Mouse (Mus musculus) CH12F3 (cell line): Measurements from ENCODE around the gene Pelp1.

Source experiments
- in situ Hi-C: fragments of 300-500 bp; cut with MboI; formaldehyde crosslinking; loops from 2 replicates; pipeline ENCODE4 v1.14.3; 2020; ENCODE audit warnings: low sequenced_read_pairs

The Pelp1 gene

DNA sequence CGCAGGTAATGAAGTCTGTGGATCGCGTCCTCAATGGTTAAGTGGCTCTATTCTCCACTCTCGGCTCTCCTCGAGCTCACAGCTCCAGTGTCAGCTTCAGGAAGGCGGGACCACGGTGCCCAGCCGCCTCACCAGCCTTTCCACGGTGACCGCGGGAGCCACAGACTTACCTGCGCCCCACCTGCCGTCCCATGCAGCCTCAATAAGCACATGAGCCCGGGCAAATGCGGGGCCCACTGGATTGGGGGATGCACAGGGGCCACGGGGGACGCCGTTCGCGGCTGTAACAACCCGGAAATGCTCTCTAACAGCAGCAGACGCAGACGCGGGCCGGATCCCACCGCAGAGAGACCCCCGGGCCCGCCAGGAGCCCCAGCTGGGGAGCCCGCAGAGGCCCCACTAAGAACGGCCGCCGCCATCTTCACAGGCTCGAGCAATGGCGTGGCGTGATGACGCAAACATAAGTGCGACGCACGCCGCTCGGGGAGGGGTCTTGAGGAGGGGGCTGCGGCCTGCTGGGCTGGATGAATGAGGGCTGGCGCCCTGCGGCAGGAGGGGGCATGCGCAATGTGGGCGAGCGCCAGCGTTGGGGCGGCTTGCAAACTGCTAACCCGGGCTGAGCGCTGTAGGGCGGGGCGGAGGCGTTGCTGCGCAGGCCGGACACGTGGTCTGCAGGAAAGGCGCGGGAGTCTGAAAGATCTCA lies at the start of gene Pelp1:
TSS of gene Pelp1 (minus strand) at position 438 of the 703 bp plus-strand sequence.
- in situ Hi-C loops: loop anchor here (10.0 kb wide), 1 partner anchor 195 kb away; no protein-coding TSS in a partner anchor

DNA sequence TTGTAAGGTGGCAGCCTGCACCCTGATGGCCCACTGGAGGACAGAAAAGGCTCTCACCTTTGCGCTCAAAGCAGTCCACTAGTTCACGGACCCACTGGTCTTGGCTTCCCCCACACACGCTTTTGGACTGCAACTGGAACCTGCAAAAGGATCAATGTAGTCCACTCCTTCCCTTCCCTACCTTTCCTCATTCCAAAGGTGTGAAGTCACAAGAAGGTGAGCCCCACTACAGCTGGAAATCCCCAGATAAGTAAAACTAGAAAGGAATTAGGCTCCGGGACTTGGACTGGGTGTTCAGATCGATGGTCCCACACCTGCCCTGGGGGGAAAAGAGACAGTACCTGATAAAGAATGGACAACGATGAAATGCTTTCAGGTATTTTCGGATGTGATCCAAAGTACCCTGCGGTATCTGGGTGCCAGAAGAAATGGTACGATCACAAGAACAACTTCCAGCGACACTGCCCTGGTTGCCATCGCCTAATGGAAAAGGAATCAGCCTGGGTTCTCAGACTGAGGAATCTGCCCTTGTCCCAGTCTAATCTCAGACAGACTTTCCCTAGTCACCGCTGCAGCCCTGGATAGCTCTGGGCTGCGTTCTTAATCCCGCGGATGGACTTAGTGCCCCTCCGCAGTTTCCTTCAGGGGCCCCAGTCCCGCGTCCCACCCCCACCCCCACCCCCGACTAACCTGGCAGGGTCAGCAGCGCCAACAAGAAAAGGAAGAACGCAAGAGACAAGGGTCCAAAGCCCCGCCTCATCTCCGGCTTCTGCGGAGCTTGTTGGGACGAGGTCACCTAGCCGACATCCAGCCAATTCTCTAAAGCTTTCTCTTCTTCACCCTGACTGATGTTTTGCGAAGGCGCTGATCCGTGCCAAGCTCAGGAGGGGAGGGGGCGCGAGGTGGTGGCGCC lies 49.1 kb upstream of the Pelp1 start, which contains the start of gene Zmynd15:
TSS of gene Zmynd15 (plus strand) at position 746 of the 913 bp plus-strand sequence.
- in situ Hi-C loops: no loop called here

DNA sequence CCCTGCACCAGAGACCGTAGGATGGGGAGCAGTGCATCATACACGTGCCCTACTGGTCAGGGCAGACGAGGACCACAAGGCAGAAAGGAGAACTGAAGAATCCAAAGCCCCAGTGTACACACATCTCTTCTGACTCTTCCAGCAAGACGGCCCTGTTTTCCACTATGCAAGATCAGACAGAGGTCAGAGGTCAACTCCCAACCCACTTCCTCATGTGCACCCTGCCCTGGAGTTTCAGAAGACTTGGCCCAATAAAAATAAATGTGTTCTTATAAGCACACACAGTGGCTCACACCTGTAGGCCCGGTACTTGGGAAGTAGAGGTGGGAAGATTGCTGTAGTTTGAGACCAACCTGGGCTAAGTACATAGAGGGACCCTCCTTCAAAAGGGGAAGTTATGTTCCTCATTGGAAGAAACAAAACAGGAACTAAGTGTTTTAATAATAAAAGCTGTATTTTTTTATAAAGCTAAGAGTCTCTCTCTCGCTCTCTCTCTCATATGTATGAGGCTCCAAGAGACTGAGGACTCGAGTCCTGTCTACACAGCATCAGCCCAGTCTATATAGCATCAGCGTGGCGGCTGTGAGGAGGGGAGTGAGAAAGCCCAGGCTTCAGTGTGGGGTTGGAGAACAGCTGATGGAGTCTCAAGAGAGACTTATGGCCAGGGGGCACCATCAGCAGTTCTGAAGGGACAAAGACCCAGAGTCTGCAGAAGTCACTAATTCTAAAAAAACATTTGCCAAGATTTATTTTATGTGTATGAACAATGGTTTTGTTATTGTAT lies 43.6 kb upstream of the Pelp1 start:
- in situ Hi-C loops: no loop called here

DNA sequence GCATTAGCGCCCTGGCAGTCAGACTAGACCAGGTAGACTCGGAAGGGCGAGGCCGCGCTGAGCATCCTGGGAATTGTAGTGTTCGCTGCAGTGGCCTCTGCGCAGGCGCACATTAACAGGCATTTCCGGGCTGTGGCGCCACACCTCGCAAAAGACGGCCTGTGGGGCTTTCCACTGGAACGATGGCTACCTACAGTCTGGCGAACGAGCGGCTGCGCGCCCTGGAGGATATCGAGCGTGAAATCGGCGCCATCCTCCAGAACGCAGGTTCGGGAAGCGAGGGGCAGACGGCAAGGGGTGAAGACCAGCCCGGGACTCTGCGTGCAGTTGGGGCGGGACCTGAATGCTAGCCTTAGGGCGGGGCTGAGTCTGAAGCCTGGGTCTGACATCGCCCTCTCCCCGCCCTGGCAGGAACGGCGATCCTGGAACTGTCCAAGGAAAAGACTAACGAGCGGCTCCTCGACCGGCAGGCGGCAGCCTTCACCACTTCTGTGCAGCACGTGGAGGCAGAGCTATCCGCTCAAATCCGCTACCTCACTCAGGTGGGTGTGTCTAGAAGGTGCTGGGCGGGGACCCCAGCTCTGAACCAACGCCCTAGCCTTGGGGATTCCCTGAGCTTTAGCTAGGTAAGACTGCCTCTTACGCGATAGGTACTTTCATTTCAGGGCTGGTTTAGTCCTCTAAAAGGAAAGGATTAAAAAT lies 42.1 kb upstream of the Pelp1 start, which contains the start of gene Med11:
TSS of gene Med11 (plus strand) at position 123 of the 702 bp plus-strand sequence.
- in situ Hi-C loops: no loop called here

DNA sequence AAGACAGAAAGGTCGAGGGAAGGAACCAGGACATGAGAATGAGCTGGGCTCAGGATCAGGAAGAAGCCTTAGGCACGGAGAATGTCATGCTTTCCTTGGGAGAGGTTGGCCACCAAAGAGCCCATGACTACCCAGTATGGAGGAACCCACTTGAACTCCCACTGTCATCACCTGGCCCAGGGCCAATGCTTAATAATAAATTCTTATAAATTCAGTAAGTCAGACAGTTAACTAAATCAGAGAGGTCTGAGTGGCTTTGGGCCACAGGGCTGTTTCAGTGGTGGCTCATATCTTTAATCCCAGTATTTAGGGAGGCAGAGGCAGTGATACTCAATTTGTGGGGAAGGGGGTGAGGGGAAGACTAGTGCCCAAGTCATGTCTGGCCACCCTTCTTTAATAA lies 41.1 kb upstream of the Pelp1 start:
- in situ Hi-C loops: no loop called here

DNA sequence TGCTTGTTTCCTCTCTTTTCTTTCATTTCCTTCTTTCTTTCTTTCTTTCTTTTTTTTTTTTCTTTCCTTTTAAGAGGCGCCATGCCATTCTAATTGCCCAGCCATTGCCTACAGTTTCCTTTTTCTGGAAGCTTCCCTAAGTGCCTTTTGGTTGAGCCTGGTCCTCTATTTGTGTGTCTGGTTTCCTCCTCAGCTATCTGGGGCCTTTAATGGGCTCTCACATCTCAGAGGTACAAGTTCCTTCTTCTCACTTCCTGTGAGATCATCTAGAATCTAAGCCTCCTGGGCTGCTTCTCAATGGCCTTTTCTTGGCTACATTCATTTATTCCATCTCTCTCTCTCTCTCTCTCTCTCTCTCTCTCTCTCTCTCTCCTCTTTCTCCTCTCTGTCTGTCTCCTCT lies 37.5 kb upstream of the Pelp1 start:
- in situ Hi-C loops: no loop called here

DNA sequence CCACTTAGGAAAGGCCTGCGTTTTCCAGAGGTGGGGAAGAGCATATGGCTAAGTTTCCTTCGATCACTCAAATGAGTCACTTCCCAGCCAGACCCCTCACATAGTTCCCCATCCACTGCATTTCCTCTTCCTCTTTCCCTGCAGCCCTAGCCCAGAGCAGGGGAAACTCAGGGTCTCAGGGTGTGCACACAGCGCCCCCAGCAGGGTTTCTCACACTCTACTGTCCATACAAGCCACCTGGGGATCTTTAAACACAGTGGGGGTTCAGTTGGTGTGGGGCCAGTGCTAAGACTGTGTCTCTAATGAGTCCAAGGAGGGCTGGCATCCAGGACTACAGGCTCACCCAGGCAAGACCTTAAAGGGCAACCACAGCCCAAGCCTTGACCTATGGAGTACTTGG lies 36.9 kb upstream of the Pelp1 start:
- in situ Hi-C loops: no loop called here

DNA sequence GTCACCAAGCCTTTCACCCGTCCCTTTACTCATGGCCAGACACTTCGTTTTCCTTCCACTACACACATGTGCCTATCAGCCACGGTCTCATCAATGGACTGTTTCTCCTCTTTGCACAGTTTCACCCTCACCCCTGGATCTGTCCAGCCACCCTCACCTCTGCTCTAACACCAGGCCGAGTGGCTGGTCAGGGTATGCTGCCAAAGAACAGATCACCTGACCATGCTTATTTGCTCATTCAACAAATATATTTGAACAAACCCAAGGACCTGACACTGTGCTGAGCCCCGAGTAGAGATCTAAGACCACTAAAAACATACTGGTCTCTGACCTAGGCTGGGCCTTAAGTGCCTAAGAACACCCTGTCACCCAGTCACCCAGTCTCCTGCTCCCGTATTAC lies 34.8 kb upstream of the Pelp1 start:
- in situ Hi-C loops: no loop called here

DNA sequence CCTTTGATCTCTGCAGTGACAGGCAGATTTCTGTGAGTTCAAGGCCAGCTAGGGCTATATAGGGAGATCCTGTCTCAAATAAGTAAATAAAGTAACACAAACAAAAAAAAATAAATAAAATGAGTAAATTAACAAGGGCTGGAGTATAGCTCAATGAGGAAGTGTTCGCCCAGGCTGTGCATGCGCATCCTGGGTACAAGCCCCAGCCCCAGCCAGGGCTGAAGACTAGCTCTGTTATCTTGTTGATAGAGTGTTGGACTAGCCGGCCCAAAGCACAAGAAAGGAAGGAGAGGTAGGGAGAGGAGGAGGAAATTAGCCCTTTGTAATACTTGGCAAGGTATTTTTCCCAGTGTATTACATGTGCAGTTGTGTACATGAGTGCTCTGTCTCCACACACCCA lies 34.1 kb upstream of the Pelp1 start:
- in situ Hi-C loops: no loop called here

DNA sequence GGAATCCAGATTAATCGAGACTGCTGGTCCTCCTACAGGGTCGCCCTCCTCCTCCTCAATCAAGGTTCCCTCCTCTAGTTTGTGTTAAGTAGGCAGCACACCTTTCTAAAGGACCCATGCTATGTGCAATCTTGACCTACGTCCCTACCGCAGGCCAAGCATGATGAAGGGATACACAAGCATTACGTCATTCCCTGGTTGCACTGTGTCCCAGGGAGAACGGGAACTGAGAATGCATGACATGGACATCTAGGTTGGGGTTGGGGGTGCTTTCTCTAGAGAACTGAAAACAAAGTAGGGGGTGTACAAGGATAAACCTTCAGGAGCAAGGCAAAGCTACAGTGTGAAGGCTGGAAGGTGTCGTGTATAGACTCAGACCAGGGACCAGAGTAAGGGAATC lies 32.1 kb upstream of the Pelp1 start:
- in situ Hi-C loops: no loop called here

DNA sequence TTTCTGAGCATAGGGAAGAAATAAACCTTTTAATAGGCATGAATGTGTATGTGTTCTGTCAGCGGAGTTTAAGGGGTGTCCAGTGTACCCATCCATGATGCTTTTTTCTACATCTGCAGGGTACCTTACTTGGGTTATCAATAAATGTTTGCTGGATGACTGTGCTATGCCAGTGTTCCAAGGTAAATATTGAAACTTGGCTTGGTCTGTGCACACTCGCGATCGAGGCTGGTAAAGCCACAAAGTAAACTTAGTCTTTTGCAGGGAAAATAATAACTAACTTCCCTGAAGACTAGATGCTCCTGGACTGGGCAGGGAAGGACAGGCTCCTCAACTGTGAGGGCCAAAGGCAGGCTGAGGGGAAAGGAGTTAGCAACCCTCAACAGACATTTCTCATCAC lies 30.8 kb upstream of the Pelp1 start:
- in situ Hi-C loops: no loop called here

DNA sequence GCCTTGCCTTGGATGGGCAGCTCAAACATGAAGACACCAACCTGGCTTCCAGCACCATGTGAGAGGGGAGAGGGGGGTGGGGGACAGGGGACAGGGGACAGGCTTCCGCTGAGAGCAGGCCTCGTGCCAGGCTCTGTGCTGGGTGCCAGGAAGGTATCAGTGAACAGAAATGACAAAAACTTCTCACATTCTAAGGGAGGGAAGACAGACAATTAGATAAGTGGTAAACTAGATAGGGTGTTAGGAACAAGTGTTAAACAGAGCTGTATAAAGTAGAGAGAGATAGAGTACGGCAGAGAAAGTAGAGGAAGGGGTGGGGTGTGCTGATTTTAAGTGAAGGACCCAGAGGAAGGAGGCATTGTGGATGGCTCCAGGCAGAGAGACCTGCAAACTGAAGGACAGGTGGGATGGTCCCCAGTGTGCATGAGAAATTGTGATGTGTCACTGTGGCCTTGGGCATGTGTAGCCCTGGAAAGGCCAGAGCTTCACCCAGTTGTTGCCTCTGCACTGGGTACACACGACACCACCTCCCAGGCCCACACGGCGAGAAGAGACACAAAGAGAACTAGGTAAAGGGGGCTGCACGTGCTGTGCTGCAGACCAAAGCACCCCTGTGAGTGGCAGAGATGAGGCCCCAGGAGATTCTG lies 29.0 kb upstream of the Pelp1 start:
- in situ Hi-C loops: no loop called here

DNA sequence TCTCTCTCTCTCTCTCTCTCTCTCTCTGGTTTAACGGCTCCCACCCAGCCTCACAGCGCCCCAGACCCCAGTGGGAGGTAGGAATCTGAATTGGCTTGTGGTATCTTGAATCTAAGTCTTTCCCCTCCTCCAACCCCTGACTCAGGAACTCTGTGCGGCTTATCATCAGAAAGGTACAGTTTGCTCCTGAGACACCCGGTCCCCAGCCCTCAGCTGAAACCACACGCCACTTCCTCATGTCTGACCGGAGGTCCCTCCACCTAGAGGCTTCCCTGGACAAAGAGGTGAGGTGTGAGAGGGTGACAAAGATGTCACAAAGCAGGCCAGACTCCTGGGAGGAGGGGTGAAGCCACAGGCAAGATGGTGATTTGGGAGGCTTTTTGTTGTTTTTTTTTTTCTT lies 27.6 kb upstream of the Pelp1 start:
- in situ Hi-C loops: no loop called here

DNA sequence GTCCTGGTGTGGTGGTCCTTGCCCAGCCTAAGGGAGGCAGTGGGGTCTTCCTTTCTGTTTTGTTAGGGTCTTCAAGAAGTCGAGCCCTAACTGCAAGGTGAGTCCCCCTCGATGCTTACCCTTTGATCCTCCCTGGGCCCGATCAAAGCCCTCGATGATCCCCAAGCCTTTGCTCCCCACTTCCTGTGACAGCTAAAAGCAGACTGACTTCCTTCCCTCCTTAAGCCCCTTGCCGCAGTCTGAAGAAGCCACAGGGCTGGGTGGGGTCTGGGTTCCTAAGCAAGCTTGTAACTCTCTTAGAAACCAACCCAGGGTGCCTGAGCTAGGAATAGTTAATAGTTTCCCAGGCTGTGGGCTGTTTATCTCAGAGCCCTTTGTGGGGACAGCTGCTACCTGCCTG lies 25.6 kb upstream of the Pelp1 start:
- in situ Hi-C loops: no loop called here

DNA sequence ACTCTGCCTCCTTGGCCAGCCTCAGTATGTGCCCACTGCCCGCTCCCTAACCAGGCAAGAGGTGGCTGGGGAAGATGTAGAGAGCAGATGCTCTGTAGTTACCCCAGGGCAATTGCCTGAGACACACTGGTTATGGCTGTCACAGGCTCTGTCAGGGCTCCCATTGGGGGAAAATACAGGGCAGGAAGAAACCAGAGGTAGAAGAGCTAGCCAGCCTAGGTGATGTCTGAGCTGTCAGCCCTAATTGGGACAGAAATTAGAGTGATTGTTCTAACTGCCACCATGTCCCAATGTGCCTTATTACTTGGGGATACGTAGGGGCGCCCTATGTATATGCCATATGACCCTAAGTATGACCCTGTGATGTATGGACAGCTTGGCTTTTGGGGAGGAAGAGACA lies 24.1 kb upstream of the Pelp1 start:
- in situ Hi-C loops: loop anchor here (5.0 kb wide), 1 partner anchor 73 kb away; the partner anchor contains the start of gene Tm4sf5

DNA sequence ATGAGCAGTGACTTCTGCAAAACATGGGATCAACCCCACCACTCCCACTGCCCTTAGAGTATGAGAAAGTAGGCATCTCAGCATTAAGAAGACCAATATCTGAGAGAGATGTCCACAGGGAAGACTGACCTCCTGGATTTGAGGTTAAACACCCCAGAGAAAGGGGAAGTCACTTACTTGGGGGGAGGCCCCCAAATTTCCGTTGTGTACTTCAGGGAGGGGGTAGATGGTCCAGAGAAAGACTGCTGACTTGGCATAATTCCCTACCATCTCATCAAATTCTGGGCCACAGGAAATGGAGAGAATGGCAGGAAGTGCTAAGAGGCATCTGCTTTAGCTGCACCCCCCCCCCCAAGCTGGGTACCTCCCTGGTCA lies 23.7 kb upstream of the Pelp1 start:
- in situ Hi-C loops: loop anchor here (5.0 kb wide), 1 partner anchor 74 kb away; the partner anchor contains the start of gene Tm4sf5

DNA sequence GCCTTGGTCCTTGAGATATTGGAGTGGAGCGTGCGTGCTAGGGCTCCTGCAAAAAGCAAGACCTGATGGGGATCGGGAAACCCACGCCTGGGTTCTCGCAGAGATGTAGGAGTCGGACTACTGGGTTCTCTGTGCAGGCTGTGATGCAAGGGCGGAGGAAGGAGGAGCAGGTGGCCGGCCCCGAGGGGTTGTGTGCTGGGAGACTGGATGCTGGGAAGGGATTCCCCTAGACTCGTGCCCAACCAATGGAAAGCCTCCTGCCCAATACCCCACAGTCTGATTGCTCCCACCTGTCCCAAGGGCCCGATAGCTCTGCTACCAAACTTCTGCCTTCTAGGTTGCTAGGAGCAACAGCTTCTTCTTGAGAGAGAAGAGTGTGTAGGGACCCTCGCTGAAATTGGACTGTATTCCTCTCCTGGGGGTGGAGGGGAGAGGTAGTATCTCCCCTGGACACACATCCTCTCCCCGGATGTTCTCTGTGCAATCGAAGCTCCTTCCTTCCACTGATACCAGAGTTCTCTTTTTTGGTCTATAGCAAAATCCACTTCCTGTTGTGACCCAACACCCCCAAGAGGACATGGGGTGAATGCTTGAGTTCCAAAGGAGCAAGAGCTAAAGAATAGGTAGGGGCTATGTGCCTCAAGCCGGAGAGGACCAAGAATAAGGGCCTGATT lies 23.2 kb upstream of the Pelp1 start:
- in situ Hi-C loops: loop anchor here (5.0 kb wide), 1 partner anchor 74 kb away; the partner anchor contains the start of gene Tm4sf5

DNA sequence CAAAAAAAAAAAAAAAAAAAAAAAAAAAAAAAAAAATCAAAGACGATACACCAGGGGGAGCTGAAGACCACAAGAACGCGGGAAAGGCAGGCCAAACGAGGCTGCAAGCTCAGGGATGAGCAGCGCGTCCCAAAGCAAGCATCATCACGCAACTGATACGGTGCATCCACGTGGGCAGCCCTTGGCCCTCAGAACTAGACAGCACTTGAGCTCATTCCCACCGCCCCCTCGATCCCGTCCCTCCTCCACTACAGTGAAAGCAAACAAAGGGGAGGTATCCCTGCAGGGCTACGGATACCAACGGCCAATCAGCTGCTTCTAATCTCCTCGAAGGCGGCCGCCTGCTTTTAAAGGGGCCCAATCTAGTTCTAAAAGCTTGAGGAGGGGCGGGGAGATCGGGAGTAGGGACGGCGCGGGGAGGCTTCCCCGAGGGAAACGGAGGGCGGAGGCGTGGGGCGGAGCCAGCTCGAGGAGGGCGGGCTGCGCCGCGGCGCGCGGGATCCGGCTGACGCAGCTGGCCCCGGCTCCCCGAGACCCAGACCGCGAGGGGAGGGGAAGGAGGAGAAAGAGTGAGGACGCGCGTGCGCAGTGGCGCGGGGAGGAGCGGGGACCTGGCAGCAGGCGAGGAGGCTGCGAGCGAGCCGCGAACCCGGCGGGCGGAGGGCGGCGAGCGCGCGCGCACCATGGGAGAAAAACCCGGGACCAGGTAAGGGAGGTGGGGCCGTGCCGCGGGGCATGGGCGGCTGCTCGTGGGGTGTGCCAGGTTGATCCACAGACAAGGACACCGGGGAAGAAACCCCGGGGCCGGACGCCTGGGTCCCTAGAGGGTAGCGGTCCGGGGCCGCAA lies 22.4 kb upstream of the Pelp1 start, which contains the start of gene Arrb2:
TSS of gene Arrb2 (plus strand) at position 588 of the 847 bp plus-strand sequence.
- in situ Hi-C loops: loop anchor here (5.0 kb wide), 1 partner anchor 75 kb away; the partner anchor contains the start of gene Tm4sf5
